Mouse (Mus musculus) heart, adult 2 months (tissue): ENCODE measurements at regions not wholly inside any gene's neighbourhood (a gene's known extent, or its start where the extent isn't known, plus 50 kb on each side); places are given as distances from the start of the nearest gene placed in this dataset.

Experiments
- CTCF ChIP-seq: fragments of 200-600 bp; IDR thresholded peaks from 2 replicates; pipeline ENCODE4 v1.8.1; 2022; ENCODE audit warnings: antibody characterized with exemption, mild to moderate bottlenecking, moderate library complexity
- EP300 ChIP-seq: fragments of 200-500 bp; IDR thresholded peaks from 2 replicates; pipeline ENCODE4 v1.6.1; 2011; ENCODE audit warnings: low read depth, low read length, control low read depth; ENCODE audit not compliant: insufficient read depth
- POLR2A ChIP-seq: fragments of 200-500 bp; IDR thresholded peaks from 2 replicates; pipeline ENCODE4 v1.6.1; 2011; ENCODE audit warnings: mild to moderate bottlenecking, low read depth, low read length, control low read depth; ENCODE audit not compliant: insufficient read depth

DNA sequence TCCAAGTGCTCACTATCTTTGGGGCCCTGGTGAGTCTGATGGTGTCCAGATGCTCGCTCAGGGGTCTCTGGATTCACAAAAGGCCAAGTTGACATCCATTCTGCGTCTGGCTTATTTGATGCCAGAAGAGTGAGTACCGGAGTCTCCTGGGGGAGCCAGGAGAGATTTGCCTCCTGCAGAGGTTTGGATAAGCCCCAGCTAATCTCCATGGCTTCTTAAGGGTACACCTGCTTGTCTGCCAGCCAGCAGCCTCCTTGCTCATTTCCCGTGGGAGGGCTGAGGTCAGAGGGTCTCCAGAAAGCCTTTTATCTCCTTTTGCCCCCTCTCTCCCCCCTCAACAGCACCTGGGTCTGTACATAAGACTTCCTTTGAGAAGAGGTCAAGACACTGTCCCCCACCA lies 234.0 kb upstream of the Ubash3b start:
- TF ChIP-seq CTCF = no peak
- TF ChIP-seq EP300 = no peak
- no peak for TF ChIP-seq POLR2A
